Mouse (Mus musculus) cortical plate, adult 2 months (tissue): ENCODE measurements around the gene Rangrf.

Experiments
- CTCF ChIP-seq: fragments of 200-500 bp; IDR thresholded peaks from 2 replicates; pipeline ENCODE4 v1.5.1; 2011; ENCODE audit warnings: mild to moderate bottlenecking, control low read depth, low read length; ENCODE audit not compliant: insufficient read depth; ENCODE audit errors: extremely low read depth
- POLR2A ChIP-seq: fragments of 200-500 bp; IDR thresholded peaks from 2 replicates; pipeline ENCODE4 v1.6.1; 2011; ENCODE audit warnings: mild to moderate bottlenecking, low read length, control low read depth; ENCODE audit not compliant: insufficient read depth; ENCODE audit errors: extremely low read depth

DNA sequence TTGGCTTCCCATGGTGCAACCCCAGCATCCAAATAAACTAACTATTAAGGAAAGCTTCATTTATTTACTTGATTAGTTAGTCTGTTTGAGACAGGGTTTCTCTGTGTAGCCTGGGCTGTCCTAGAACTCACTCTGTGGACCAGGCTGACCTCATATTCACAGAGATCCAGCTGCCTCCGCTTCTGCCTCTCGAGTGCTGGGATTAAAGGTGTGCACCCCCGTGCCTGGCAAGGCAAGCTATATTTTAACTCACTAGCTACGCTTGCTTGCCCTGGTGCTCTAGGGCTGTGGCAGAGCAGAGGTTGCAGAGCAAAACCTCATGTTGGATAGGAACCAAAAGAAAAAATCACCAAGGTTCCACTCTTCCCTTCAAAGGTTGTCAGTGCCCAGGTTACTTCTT lies 34.5 kb downstream of the Rangrf start:
- TF ChIP-seq CTCF, result no peak
- no peak for TF ChIP-seq POLR2A
